Mouse (Mus musculus): Measurements from ENCODE around the gene Acvrl1.

Gene Acvrl1

GRCm38 (mm10) chr15:101128181-101129089 lies at the start of gene Acvrl1:
Gene Acvrl1 (plus strand): TSS chr15:101128522.
- no peak for DNase-seq (ENCODE audit: low read depth)

- no peak for DNase-seq (ENCODE audit: low read depth)
Measured at GRCm38 (mm10) chr15:101078731-101079156, 49.6 kb upstream of the Acvrl1 start.

GRCm38 (mm10) chr15:101080031-101080520 lies 48.2 kb upstream of the Acvrl1 start:
- DNase-seq (ENCODE audit: low read depth), result no peak

- DNase-seq (ENCODE audit: low read depth), result no peak
Measured at GRCm38 (mm10) chr15:101081035-101081548, 47.2 kb upstream of the Acvrl1 start.

- DNase-seq (ENCODE audit: low read depth), result no peak
Measured at GRCm38 (mm10) chr15:101082236-101082635, 46.1 kb upstream of the Acvrl1 start.

GRCm38 (mm10) chr15:101084499-101084898 lies 43.8 kb upstream of the Acvrl1 start:
- peak; percentile 7 for DNase-seq (ENCODE audit: low read depth)

GRCm38 (mm10) chr15:101086451-101086850 lies 41.9 kb upstream of the Acvrl1 start:
- no peak for DNase-seq (ENCODE audit: low read depth)

GRCm38 (mm10) chr15:101086956-101087355 lies 41.4 kb upstream of the Acvrl1 start:
- DNase-seq (ENCODE audit: low read depth), result peak; percentile 46

- no peak for DNase-seq (ENCODE audit: low read depth)
Measured at GRCm38 (mm10) chr15:101088291-101088690, 40.0 kb upstream of the Acvrl1 start.

- DNase-seq (ENCODE audit: low read depth), result no peak
Measured at GRCm38 (mm10) chr15:101091551-101091950, 36.8 kb upstream of the Acvrl1 start.

GRCm38 (mm10) chr15:101092121-101092828 lies 36.0 kb upstream of the Acvrl1 start:
- no peak for DNase-seq (ENCODE audit: low read depth)

GRCm38 (mm10) chr15:101092829-101093648 lies 35.3 kb upstream of the Acvrl1 start:
- no peak for DNase-seq (ENCODE audit: low read depth)

- DNase-seq (ENCODE audit: low read depth), result no peak
Measured at GRCm38 (mm10) chr15:101093988-101094387, 34.3 kb upstream of the Acvrl1 start.

GRCm38 (mm10) chr15:101094979-101095378 lies 33.3 kb upstream of the Acvrl1 start:
- DNase-seq (ENCODE audit: low read depth), result no peak

- no peak for DNase-seq (ENCODE audit: low read depth)
Measured at GRCm38 (mm10) chr15:101095392-101095791, 32.9 kb upstream of the Acvrl1 start.

GRCm38 (mm10) chr15:101097985-101098651 lies 30.2 kb upstream of the Acvrl1 start:
- no peak for DNase-seq (ENCODE audit: low read depth)

- DNase-seq (ENCODE audit: low read depth), result no peak
Measured at GRCm38 (mm10) chr15:101100996-101101395, 27.3 kb upstream of the Acvrl1 start.

- DNase-seq (ENCODE audit: low read depth), result no peak
Measured at GRCm38 (mm10) chr15:101103605-101104304, 24.6 kb upstream of the Acvrl1 start.

GRCm38 (mm10) chr15:101105496-101105994 lies 22.8 kb upstream of the Acvrl1 start:
- peak; percentile 66 for DNase-seq (ENCODE audit: low read depth)

- no peak for DNase-seq (ENCODE audit: low read depth)
Measured at GRCm38 (mm10) chr15:101106011-101106410, 22.3 kb upstream of the Acvrl1 start.
